Mouse (Mus musculus) E14TG2a.4 (cell line): ENCODE measurements around the gene Mycs.

Experiments used
- CTCF ChIP-seq: conservative IDR thresholded peaks from 2 replicates; pipeline ENCODE4 v1.5.1; 2014; ENCODE audit warnings: low read length
- NANOG ChIP-seq: IDR thresholded peaks from 2 replicates; pipeline ENCODE4 v1.6.1; 2014; ENCODE audit warnings: borderline replicate concordance, low read length, mixed read lengths

DNA sequence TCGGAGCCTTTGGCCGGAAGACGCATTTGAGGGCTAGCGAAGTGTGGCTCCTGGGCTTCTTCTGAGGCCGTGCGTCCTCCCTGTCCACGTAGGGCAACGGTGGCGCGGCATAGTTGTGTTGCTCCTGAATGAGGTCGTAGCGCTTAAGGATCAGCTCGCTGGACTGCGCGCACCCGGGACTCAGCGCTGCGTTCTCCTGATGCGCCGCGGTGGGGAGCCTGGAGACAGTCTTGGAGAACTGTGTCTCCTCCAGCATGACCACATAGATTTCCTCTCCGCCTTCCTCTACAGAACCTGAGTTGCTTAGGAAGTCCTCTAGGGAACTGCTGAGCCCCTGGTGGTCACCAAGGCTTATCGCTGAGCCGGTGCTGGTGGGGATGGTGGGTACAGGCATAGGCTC is 1.0 kb downstream of the Mycs start:
- TF ChIP-seq CTCF: no peak
- TF ChIP-seq NANOG: no peak
